Mouse (Mus musculus) heart, postnatal 0 days (tissue): ENCODE measurements around the gene Pum3. TPM values are rescaled to one million over a fixed set of nuclear protein-coding genes. Genes with fewer than 3 reads are reported as not detected.
A peak's percentile ranks its signal among the peaks of the same experiment; 100 is the strongest.
"Not testable (repeated sequence)": the region's sequence is repeated elsewhere in the genome, so short reads cannot be mapped to it uniquely, and the experiment has no call there.

ENCODE experiments used
- ATAC-seq: fragments of 200-750 bp; cut with Nextera tagmentation; 2 replicates; pipeline ENCODE4 v1.8.0; 2017; ENCODE audit warnings: low read depth, moderate number of reproducible peaks, moderate library complexity; ENCODE audit not compliant: insufficient read depth
- DNase-seq: peaks from one replicate; pipeline ENCODE4 v3.0.0-alpha.2; 2016; ENCODE audit warnings: low spot score
- H3K27ac ChIP-seq: fragments of 300-500 bp; sonication (generic); 2 replicates; pipeline ENCODE4 v1.5.1; 2014; ENCODE audit warnings: low read depth, mild to moderate bottlenecking
- H3K27me3 ChIP-seq: fragments of 300-500 bp; sonication (generic); 2 replicates; pipeline ENCODE4 v1.6.1; 2014; ENCODE audit warnings: low read length, mixed read lengths; ENCODE audit not compliant: control insufficient read depth, insufficient read depth
- H3K36me3 ChIP-seq: fragments of 300-500 bp; sonication (generic); replicated peaks from 2 replicates; pipeline ENCODE4 v1.6.1; 2014; ENCODE audit warnings: low read length, mixed read lengths; ENCODE audit not compliant: control insufficient read depth, insufficient read depth
- H3K4me1 ChIP-seq: fragments of 300-500 bp; sonication (generic); 2 replicates; pipeline ENCODE4 v1.6.1; 2014; ENCODE audit warnings: antibody characterized with exemption; ENCODE audit not compliant: control insufficient read depth, insufficient read depth
- H3K4me2 ChIP-seq: fragments of 300-500 bp; sonication (generic); 2 replicates; pipeline ENCODE4 v1.6.1; 2014; ENCODE audit warnings: low read depth, mild to moderate bottlenecking, low read length, moderate library complexity
- H3K4me3 ChIP-seq: fragments of 300-500 bp; sonication (generic); 2 replicates; pipeline ENCODE4 v1.5.1; 2014; ENCODE audit warnings: low read depth, low read length
- H3K9ac ChIP-seq: fragments of 300-500 bp; sonication (generic); replicated peaks from 2 replicates; pipeline ENCODE4 v1.6.1; 2014; ENCODE audit warnings: low read depth, low read length, mixed read lengths
- H3K9me3 ChIP-seq: fragments of 300-500 bp; sonication (generic); replicated peaks from 2 replicates; pipeline ENCODE4 v1.6.1; 2016; ENCODE audit warnings: low read length; ENCODE audit not compliant: control insufficient read depth
- CTCF ChIP-seq: IDR thresholded peaks from 2 replicates; pipeline ENCODE4 v1.5.1; 2016; ENCODE audit warnings: antibody characterized with exemption, control low read depth, low read depth
- EP300 ChIP-seq: IDR thresholded peaks from 2 replicates; pipeline ENCODE4 v1.6.1; 2016; ENCODE audit warnings: antibody characterized with exemption, low read depth
- WGBS: fragments of 180-500 bp; shearing (Covaris S2); extraction: QIAGEN DNeasy Blood & Tissue Kit; methylation state at CpG from one replicate; pipeline ENCODE4 v1.1.7; 2014; 5-methylcytosine and 5-hydroxymethylcytosine counted together
- polyA plus RNA-seq: library from polyadenylated mRNA; unstranded; fragments of >200 nt; fragmentation: Nextera tagmentation; extraction: Ambion mirVana; gene quantifications from 2 replicates; pipeline ENCODE4 v1.2.1, GENCODE M21; 2015
- total RNA-seq: library from RNA; depleted of rRNA; stranded (reverse); fragments of >200 nt; gene quantifications from 2 replicates; pipeline ENCODE4 v1.2.3, GENCODE M21; 2014; ENCODE audit warnings: low replicate concordance

Gene Pum3
- total and polyA plus RNA-seq, 2 experiments from 2014 or later, result 5.0 to 34.9 TPM

- 84% methylated on average over 2 of the region's 2 CpGs for WGBS
- no peak overlapping the region for H3K4me2 ChIP-seq
- ATAC-seq (no peak), DNase-seq (no peak)
- H3K36me3 ChIP-seq, result peaks cover 53% of the 10 kb centered on the region
- H3K27me3 ChIP-seq, result no peaks in the 10 kb centered on the region
- no peak for TF ChIP-seq CTCF
- no peak for TF ChIP-seq EP300
- H3K9me3 ChIP-seq, result no peaks in the 10 kb centered on the region
- no peak overlapping the region for H3K9ac ChIP-seq
- H3K27ac ChIP-seq, result no peak overlapping the region
- H3K4me1 ChIP-seq, result no peaks in the 10 kb centered on the region
- no peak overlapping the region for H3K4me3 ChIP-seq
Measured at GRCm38 (mm10) chr19:27392431-27392830, 37.2 kb downstream of the Pum3 start.

- H3K36me3 ChIP-seq, result peaks cover 61% of the 10 kb centered on the region
- no peak overlapping the region for H3K4me3 ChIP-seq
- TF ChIP-seq EP300, result no peak
- no peak for TF ChIP-seq CTCF
- H3K9me3 ChIP-seq, result no peaks in the 10 kb centered on the region
- no peak overlapping the region for H3K4me2 ChIP-seq
- ATAC-seq (no peak), DNase-seq (no peak)
- H3K27me3 ChIP-seq, result no peaks in the 10 kb centered on the region
- H3K4me1 ChIP-seq, result no peaks in the 10 kb centered on the region
- no peak overlapping the region for H3K27ac ChIP-seq
- WGBS, result 87% methylated on average over 2 of the region's 2 CpGs
- H3K9ac ChIP-seq, result no peak overlapping the region
Measured at GRCm38 (mm10) chr19:27391344-27391743, 38.3 kb downstream of the Pum3 start.

GRCm38 (mm10) chr19:27389566-27389965, 40.1 kb downstream of the Pum3 start:
- H3K36me3 ChIP-seq, result peaks cover 58% of the 10 kb centered on the region
- not testable (repeated sequence) for ATAC-seq, H3K9me3 ChIP-seq, H3K4me3 ChIP-seq, H3K27me3 ChIP-seq, H3K27ac ChIP-seq, H3K9ac ChIP-seq, DNase-seq, H3K4me1 ChIP-seq, H3K4me2 ChIP-seq
- 87% methylated on average over 4 of the region's 4 CpGs for WGBS

GRCm38 (mm10) chr19:27385304-27385703, 44.3 kb downstream of the Pum3 start:
- DNase-seq, result no peak
- no peak overlapping the region for H3K4me3 ChIP-seq
- no peak overlapping the region for H3K9ac ChIP-seq
- no peak overlapping the region for H3K4me2 ChIP-seq
- H3K9me3 ChIP-seq, result no peaks in the 10 kb centered on the region
- no peak overlapping the region for H3K27ac ChIP-seq
- H3K36me3 ChIP-seq, result peaks cover 41% of the 10 kb centered on the region
- no peaks in the 10 kb centered on the region for H3K27me3 ChIP-seq
- peaks cover 10% of the 10 kb centered on the region; the same call in 1 of the 2 replicates for H3K4me1 ChIP-seq
- TF ChIP-seq CTCF (no peak), EP300 (no peak)
- no peak for ATAC-seq

GRCm38 (mm10) chr19:27383266-27383665, 46.4 kb downstream of the Pum3 start:
- ATAC-seq (no peak), DNase-seq (no peak)
- Histone ChIP-seq H3K4me2 (no peak overlapping the region), H3K27ac (no peak overlapping the region), H3K27me3 (no peaks in the 10 kb centered on the region), H3K36me3 (peaks cover 28% of the 10 kb centered on the region), H3K4me1 (peaks cover 10% of the 10 kb centered on the region; the same call in 1 of the 2 replicates), H3K4me3 (no peak overlapping the region), H3K9me3 (no peaks in the 10 kb centered on the region), H3K9ac (no peak overlapping the region)
- TF ChIP-seq EP300 (no peak), CTCF (no peak)
- 88% methylated on average over 5 of the region's 5 CpGs for WGBS

GRCm38 (mm10) chr19:27382131-27382530, 47.5 kb downstream of the Pum3 start:
- no peak for ATAC-seq
- Histone ChIP-seq H3K9ac (no peak overlapping the region), H3K9me3 (no peaks in the 10 kb centered on the region), H3K27me3 (no peaks in the 10 kb centered on the region), H3K4me1 (peaks cover 10% of the 10 kb centered on the region; the same call in 1 of the 2 replicates), H3K4me3 (no peak overlapping the region), H3K4me2 (no peak overlapping the region), H3K27ac (no peak overlapping the region), H3K36me3 (peaks cover 18% of the 10 kb centered on the region)
- DNase-seq, result peak; percentile 14
- WGBS, result 16% methylated on average over 1 of the region's 1 CpGs
- no peak for TF ChIP-seq CTCF
- TF ChIP-seq EP300, result no peak
